Mouse (Mus musculus) liver, adult 2 months (tissue): Measurements from ENCODE around the gene Nxt2.

Source experiments
- CTCF ChIP-seq: fragments of 200-500 bp; IDR thresholded peaks from 2 replicates; pipeline ENCODE4 v1.5.1; 2011; ENCODE audit warnings: low read depth, low read length, control low read depth
- POLR2A ChIP-seq: fragments of 200-500 bp; IDR thresholded peaks from 2 replicates; pipeline ENCODE4 v1.6.1; 2011; ENCODE audit warnings: low read length, control low read depth; ENCODE audit not compliant: insufficient read depth; ENCODE audit errors: extremely low read depth

GRCm38 (mm10) chrX:142194420-142194819 is 32.1 kb upstream of the Nxt2 start:
- no peak for TF ChIP-seq POLR2A
- no peak for TF ChIP-seq CTCF
